Mouse (Mus musculus): ENCODE results near the gene Shank1.

The Shank1 gene

DNA sequence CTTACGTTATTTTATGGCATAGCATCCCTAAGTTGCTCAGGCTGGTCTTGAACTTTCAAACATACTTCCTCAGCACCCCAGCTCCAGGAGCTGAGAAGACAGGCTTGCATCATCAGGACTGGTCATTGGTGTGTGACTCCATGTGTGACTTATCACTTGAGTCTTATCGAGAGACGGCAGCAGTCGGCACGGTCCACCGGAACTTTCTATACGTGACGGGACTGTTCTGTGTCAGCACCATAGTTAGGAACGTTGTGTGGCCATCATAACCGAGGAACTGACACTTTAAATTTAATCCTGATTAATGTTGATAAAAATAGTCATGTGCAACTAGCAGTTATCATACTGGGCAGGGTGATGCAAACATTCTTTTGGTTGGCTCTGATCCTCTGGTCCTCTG, 31.1 kb downstream of the Shank1 start:
- no peak for DNase-seq (ENCODE audit: low read depth, low spot score)

GRCm38 (mm10) chr7:44341714-44342113, 31.7 kb downstream of the Shank1 start:
- DNase-seq (ENCODE audit: low read depth, low spot score) = no peak

GRCm38 (mm10) chr7:44343459-44344015, 33.5 kb downstream of the Shank1 start:
- DNase-seq (ENCODE audit: low read depth, low spot score) = no peak

DNA sequence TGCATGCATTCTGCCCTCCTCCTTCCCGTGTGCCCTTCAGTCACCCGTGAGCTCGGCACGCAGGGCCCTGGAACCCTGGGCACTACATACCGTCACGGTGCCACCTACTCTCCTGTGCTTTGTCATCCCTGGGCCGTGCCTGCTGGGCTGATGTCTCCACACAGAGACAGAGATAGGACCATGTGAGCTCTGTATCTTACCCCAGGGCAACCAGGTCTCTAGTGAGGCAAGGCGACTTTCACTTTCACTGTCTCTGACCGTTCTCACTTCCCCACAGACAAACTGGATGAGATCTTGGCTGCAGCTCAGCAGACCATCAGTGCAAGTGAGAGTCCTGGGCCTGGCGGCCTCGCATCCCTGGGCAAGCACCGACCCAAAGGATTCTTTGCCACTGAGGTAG, 34.6 kb downstream of the Shank1 start:
- DNase-seq (ENCODE audit: low read depth, low spot score) = peak; percentile 40

GRCm38 (mm10) chr7:44349043-44349442, 39.0 kb downstream of the Shank1 start:
- DNase-seq (ENCODE audit: low read depth, low spot score) = peak; percentile 17

- peak; percentile 82 for DNase-seq (ENCODE audit: low read depth, low spot score)
Measured at GRCm38 (mm10) chr7:44350957-44351711, 41.1 kb downstream of the Shank1 start.

DNA sequence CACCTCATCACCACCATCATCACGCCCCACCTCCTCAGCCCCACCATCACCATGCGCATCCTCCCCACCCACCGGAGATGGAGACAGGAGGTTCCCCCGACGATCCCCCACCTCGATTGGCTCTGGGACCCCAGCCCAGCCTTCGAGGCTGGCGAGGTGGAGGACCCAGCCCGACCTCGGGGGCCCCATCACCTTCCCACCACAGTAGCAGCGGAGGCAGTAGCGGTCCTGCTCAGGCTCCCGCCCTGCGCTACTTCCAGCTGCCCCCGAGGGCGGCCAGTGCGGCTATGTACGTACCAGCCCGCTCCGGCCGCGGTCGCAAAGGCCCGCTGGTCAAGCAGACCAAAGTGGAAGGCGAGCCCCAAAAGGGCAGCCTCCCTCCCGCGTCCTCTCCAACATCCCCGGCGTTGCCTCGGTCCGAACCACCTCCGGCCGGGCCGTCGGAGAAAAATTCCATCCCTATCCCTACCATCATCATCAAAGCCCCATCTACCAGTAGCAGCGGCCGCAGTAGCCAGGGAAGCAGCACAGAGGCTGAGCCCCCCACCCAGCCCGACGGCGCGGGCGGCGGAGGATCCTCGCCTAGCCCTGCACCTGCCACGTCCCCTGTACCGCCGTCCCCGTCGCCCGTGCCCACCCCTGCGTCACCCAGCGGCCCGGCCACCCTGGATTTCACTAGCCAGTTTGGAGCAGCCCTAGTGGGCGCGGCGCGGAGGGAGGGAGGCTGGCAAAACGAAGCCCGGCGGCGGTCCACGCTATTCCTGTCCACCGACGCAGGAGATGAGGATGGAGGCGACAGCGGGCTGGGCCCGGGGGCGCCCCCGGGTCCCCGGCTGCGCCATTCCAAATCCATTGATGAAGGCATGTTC, 42.1 kb downstream of the Shank1 start:
- no peak for DNase-seq (ENCODE audit: low read depth, low spot score)

DNA sequence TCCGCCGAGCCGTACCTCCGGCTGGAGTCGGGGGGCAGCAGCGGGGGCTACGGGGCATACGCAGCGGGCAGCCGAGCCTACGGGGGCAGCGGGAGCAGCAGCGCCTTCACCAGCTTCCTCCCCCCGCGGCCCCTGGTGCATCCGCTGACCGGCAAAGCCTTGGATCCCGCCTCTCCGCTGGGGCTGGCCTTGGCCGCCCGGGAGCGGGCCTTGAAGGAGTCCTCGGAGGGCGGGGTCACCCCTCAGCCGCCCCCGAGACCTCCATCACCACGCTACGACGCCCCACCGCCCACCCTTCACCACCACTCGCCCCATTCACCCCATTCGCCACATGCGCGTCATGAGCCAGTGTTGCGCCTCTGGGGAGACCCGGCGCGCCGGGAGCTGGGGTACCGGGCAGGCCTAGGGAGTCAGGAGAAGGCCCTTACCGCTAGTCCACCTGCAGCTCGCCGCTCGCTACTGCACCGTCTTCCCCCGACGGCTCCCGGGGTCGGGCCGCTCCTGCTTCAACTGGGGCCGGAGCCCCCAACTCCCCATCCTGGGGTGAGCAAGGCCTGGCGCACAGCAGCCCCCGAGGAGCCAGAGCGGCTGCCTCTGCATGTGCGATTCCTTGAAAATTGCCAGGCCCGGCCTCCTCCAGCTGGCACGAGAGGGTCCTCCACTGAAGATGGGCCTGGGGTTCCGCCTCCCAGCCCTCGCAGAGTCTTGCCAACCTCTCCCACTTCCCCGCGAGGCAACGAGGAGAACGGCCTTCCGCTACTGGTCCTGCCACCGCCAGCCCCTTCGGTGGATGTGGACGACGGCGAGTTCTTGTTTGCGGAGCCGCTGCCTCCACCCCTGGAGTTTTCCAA, 42.9 kb downstream of the Shank1 start:
- DNase-seq (ENCODE audit: low read depth, low spot score) = peak; percentile 10

DNA sequence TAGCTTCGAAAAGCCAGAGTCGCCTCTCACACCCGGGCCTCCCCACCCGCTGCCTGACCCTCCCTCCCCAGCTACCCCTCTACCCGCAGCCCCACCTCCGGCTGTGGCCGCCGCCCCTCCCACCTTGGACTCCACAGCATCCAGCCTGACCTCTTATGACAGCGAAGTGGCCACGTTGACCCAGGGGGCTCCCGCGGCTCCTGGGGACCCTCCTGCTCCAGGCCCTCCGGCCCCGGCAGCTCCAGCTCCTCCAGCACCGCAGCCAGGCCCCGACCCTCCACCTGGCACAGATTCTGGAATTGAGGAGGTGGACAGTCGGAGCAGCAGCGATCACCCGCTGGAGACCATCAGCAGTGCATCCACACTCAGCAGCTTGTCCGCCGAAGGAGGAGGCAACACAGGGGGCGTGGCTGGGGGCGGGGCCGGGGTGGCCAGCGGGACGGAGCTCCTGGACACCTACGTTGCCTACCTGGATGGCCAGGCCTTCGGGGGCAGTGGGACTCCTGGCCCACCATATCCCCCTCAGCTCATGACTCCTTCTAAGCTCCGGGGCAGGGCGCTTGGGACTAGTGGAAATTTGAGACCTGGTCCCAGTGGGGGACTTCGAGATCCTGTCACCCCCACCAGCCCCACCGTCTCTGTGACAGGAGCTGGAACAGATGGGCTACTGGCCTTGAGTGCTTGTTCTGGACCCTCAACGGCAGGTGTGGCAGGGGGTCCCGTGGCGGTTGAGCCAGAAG, 43.7 kb downstream of the Shank1 start:
- DNase-seq (ENCODE audit: low read depth, low spot score) = peak; percentile 13

DNA sequence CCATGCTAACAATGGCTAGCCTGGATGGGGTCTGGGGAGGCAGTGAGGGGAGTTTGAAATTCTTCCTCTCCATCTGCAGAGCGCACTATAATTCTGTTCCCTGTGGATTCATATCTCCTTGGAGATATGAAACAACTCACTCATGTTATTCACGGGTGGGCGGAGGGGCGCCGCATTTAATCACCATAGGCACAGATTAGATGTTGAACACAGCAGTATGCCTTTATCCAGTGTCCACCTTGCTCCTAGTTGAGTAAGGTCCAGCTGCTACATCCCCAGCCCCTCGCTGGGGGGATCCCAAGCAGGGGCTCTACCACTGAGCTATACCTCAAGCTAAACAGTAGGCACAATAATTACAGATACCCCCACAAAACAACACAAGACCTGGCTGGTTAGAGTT, 45.4 kb downstream of the Shank1 start:
- no peak for DNase-seq (ENCODE audit: low read depth, low spot score)

- no peak for DNase-seq (ENCODE audit: low read depth, low spot score)
Measured at GRCm38 (mm10) chr7:44356590-44357481, 46.8 kb downstream of the Shank1 start.

DNA sequence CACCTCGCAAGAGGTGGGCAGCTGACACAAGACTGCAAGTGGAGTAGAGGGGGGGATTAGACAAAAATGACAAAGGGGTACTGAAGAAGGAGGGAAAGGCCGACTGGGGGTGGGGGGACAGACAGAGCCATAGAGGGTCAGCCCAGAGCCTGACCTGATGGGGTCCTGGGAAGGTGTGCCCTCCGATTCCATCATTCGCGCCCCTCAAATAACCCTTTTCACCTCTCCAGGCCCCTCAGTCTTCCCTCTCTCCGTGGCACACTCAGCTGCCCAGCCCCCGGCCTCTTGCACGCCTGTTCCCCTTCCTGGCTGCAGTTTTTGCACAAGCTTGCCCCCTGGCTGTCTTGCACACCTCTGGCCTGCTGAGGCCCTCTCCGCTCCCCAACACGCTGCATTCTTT, 47.5 kb downstream of the Shank1 start:
- no peak for DNase-seq (ENCODE audit: low read depth, low spot score)

DNA sequence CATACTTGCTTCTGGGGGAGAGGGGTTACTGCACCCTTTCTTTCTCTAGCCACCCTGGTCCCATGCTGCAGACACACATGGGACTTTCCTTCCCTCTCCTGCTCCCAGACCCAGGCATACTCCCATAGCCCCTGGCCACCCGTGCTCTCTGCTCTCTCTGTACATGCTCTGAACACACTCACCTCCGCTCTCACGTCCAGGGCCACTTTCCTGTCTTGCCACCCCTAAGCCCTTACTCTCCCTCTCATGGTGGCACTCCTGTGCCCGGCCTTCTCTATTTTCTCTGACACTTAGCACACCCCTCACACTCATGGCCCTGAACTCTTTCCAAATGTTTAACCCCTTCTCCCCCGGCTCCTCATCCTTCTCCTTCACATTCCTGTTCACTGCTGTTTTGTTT, 48.0 kb downstream of the Shank1 start:
- no peak for DNase-seq (ENCODE audit: low read depth, low spot score)

DNA sequence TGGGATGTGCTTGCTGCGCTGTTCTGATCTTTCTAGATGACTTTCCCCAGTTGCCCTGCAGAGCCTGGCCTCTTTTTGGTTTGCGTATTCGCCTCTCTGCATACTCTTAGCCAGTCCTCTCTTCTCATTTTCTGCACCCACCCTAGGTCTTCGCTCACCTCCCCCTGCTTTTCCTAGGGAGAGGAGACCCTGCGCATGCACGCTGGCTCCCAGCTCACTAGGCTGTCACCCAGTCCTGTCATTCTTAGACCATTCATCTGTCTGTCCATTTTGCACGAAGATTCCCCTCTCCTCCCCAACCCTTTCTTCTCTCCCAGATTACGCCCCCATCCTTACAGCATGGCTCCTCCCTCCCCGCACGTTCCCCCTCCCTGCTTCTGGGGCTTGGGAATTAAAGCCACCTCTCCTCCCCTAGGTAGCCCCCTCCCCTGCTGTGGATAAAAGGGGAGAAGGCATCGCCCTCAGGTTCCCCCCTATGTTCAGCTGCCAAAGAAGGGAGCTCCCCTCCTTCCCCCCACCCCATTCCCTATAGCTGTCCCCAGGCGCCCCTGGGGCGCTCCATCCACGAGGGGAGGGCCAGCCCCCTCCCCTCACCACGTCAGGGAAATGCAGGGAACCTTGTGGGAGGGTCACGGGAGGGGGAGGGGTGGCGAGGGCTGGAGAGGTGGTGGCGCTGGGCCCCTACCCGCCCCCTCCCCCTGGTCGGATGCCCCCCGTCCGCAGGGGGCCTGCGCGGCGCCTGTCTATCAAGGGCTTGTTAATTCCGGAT, 49.0 kb downstream of the Shank1 start:
- peak; percentile 20 for DNase-seq (ENCODE audit: low read depth, low spot score)

DNA sequence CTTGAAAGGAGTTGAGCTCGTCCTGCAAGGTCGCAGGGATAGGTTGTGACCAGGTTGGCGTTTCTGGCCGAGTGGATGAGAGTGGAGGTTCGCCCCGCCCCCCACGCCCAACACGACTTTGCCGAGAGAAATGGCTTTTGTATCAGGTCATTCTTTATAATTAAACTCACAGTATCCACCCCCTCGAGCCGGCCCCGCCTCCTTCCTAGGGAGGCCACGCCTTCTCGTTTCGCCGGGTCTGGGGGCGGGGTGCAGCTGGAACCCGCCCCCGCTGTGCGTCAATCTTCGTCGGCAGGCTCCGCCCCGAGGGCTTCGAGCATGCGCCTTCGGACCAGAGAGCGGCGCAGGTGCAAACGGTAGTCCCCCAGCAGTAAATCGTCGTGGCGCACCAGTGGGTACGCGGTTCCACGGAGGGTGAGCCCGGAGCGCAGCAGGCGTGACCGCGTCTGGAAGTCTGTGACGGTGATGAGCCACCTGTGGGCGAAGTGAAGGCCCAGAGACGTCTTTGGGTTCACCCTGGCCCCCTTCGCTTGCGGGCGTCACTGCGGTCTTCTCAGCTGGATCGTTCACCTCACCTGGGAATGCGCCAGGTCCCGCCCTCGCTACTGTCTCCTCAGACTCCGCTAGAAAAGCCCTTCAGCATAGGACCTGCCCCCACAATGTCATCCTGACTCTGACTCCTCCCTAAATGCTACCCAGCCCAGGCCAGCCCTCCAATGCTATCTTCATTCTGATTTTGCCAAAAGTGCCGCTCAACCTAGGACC, 50.0 kb downstream of the Shank1 start:
- DNase-seq (ENCODE audit: low read depth, low spot score) = peak; percentile 94

- DNase-seq (ENCODE audit: low read depth, low spot score) = peak; percentile 37
Measured at GRCm38 (mm10) chr7:44360792-44361301, 50.8 kb downstream of the Shank1 start.

DNA sequence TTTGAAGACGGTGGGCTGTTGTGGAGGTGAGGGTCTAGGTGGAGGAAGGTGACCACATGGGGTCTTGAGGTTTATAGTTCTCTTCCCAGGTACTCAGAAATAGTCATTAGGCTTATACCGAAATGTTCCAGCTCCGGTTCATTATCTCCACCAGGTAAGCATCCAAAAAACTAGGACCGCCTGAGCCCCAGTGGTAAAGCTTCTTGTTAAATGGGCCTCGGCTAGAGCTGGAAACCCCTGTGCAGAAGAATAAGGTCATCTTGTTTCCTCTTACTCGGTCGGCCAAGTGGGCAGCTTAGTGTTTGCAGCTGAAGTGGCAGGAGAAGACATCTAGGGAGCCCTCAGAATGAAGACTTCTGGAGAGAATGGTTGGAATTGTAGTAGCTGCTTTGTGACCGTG, 62.6 kb downstream of the Shank1 start:
- no peak for DNase-seq (ENCODE audit: low read depth, low spot score)

DNA sequence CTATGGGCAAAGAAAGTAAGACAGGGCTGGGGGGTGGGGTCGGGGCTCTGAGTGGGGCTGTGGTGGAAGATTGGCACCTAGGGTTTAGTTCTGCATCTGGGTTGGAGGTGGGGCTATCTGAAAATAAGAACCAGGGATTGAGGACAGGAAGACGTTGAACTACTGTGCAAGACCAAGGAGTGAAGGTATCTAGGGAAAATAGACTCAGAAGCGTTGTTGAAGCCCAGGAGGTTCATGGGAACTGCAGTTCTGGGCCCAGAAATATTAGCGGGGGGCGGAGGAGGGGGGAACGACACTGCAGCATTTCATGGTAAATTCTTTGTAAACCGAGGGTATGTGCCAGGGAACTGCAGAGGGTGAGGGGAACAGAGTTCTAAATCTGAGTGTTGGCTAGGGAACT, 63.4 kb downstream of the Shank1 start:
- DNase-seq (ENCODE audit: low read depth, low spot score) = no peak
